27 mouse cellular contexts compared by ENCODE assay signal in genomic region chr11:23275780-23276179, GRCm38 (mm10).
"Had no signal": no experiment of that assay in that cellular context is flagged by ENCODE, and none has a peak within 500 bp of the region (broad histone marks: within the 10 kb centered on the region; RNA-seq: fewer than 3 reads in every experiment).

No protein-coding gene starts in this region.

- H3K9me3 ChIP-seq: heart, embryonic 13.5 days; heart, embryonic 15.5 days; hindbrain, embryonic 13.5 days; hindbrain, embryonic 15.5 days; kidney, embryonic 15.5 days; limb, embryonic 13.5 days; limb, embryonic 15.5 days; liver, embryonic 13.5 days; liver, embryonic 15.5 days had no signal

- DNase-seq: gastrocnemius, postnatal 14 days; gastrocnemius, postnatal 36 days; heart, adult 11 months; heart, adult 2 months; heart, postnatal 14 days; heart, postnatal 36 days; kidney, adult 11 months; kidney, adult 2 months; kidney, adult 9 months; kidney, postnatal 14 days; kidney, postnatal 36 days; layer of hippocampus, adult 9-11 months; layer of hippocampus, postnatal 36 days; left cerebral cortex, postnatal 4 days; liver, embryonic 13.5 days had no signal

- H3K27ac ChIP-seq: heart, adult 2 months; heart, embryonic 13.5 days; heart, embryonic 15.5 days; hindbrain, embryonic 13.5 days; hindbrain, embryonic 15.5 days; hindbrain, postnatal 0 days; kidney, embryonic 15.5 days; kidney, postnatal 0 days; limb, embryonic 13.5 days; limb, embryonic 15.5 days; liver, embryonic 13.5 days; liver, embryonic 15.5 days had no signal

- H3K9ac ChIP-seq: heart, embryonic 13.5 days; heart, embryonic 15.5 days; hindbrain, embryonic 13.5 days; hindbrain, embryonic 15.5 days; kidney, embryonic 15.5 days; limb, embryonic 13.5 days; limb, embryonic 15.5 days; liver, embryonic 13.5 days; liver, embryonic 15.5 days had no signal

- H3K4me1 ChIP-seq: heart, embryonic 13.5 days; heart, embryonic 15.5 days; hindbrain, embryonic 13.5 days; hindbrain, embryonic 15.5 days; kidney, embryonic 15.5 days; limb, embryonic 13.5 days; limb, embryonic 15.5 days; liver, embryonic 13.5 days; liver, embryonic 15.5 days had no signal

- H3K4me2 ChIP-seq: heart, embryonic 11.5 days; heart, embryonic 13.5 days; heart, embryonic 15.5 days; hindbrain, embryonic 13.5 days; hindbrain, embryonic 15.5 days; kidney, embryonic 15.5 days; limb, embryonic 13.5 days; limb, embryonic 15.5 days; liver, embryonic 13.5 days; liver, embryonic 15.5 days had no signal

- ATAC-seq: hindbrain, postnatal 0 days; intestine, embryonic 16.5 days had no signal

- H3K27me3 ChIP-seq: heart, embryonic 13.5 days; heart, embryonic 15.5 days; hindbrain, embryonic 13.5 days; hindbrain, embryonic 15.5 days; kidney, embryonic 15.5 days; limb, embryonic 13.5 days; limb, embryonic 15.5 days; liver, embryonic 13.5 days; liver, embryonic 15.5 days had no signal

- H3K4me3 ChIP-seq: heart, adult 2 months; heart, embryonic 13.5 days; heart, embryonic 15.5 days; hindbrain, embryonic 13.5 days; hindbrain, embryonic 15.5 days; kidney, embryonic 15.5 days; limb, embryonic 13.5 days; limb, embryonic 15.5 days; liver, embryonic 13.5 days; liver, embryonic 15.5 days had no signal
